Mouse (Mus musculus) midbrain, embryonic 10.5 days (tissue): ENCODE data around the gene Gpr65. TPM values are rescaled to one million over a fixed set of nuclear protein-coding genes. Genes with fewer than 3 reads are reported as not detected.
"Not testable (repeated sequence)": the region's sequence is repeated elsewhere in the genome, so short reads cannot be mapped to it uniquely, and the experiment has no call there.

Source experiments
- DNase-seq: peaks from one replicate; pipeline ENCODE4 v3.0.0-alpha.2; 2017; ENCODE audit warnings: low spot score
- H3K27ac ChIP-seq: fragments of 300-500 bp; sonication (generic); replicated peaks from 2 replicates; pipeline ENCODE4 v1.5.1; 2016; ENCODE audit warnings: mild to moderate bottlenecking
- H3K27me3 ChIP-seq: fragments of 300-500 bp; sonication (generic); 2 replicates; pipeline ENCODE4 v1.6.1; 2016; ENCODE audit warnings: low read depth, mild to moderate bottlenecking; ENCODE audit not compliant: poor library complexity, severe bottlenecking
- H3K36me3 ChIP-seq: fragments of 300-500 bp; sonication (generic); 2 replicates; pipeline ENCODE4 v1.6.1; 2016; ENCODE audit warnings: mild to moderate bottlenecking, moderate library complexity
- H3K4me1 ChIP-seq: fragments of 300-500 bp; sonication (generic); 2 replicates; pipeline ENCODE4 v1.6.1; 2016
- H3K4me3 ChIP-seq: fragments of 300-500 bp; sonication (generic); 2 replicates; pipeline ENCODE4 v1.5.1; 2016; ENCODE audit warnings: mild to moderate bottlenecking, moderate library complexity
- H3K9me3 ChIP-seq: fragments of 300-500 bp; sonication (generic); replicated peaks from 2 replicates; pipeline ENCODE4 v1.6.1; 2016; ENCODE audit warnings: mild to moderate bottlenecking
- WGBS: fragments of 180-500 bp; shearing (Covaris S2); methylation state at CpG from one replicate; pipeline ENCODE4 v1.1.7; 2016; 5-methylcytosine and 5-hydroxymethylcytosine counted together
- polyA plus RNA-seq: library from polyadenylated mRNA; unstranded; fragments of >200 nt; fragmentation: Nextera tagmentation; extraction: Ambion mirVana; gene quantifications from 2 replicates; pipeline ENCODE4 v1.2.1, GENCODE M21; 2016

Gene Gpr65
- 0.39 TPM in 2 replicates for polyA plus RNA-seq

DNA sequence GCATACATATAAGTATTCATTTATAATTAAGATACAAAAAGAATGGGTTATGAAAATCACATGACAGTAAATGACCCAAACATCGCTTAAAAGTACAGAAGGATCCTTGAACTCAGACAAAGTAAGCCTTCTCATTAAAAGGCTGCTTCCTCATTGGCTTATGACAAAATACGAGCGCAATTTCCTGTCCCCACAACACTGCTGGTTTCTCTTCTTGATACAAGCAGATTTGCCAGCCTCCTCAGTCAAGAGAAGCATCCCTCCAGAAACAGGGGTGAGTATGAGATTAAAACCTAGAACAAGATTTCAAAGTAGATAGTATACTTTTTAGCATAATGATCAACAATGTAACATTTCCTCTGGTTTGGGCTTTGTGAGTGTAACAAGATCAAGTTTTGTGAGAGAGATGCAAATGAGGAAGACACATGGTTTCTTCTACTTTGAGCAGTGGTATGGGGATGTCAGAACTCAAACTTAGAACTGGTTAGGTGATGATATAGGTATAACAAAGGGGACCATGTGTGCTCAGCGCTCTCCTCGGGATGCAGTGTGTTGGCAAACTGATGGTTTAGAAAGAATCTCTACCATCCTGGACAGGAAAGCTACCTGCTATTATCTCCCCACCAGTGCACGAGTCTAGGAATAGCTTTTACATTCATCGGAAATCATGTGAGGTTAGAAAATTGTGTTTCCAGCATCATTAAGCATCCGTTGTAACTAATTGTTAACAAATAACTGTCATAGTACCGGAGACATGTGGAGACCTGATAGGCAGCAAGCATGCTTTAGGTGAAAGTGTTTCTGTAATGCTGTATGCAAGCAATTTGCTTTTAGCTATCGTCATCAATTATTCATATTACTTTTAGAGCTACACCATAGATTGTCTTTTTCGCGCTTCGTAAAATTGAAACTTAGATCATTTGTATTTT lies at the start of gene Gpr65:
Gene Gpr65 (plus strand): TSS at position 195 of the 929 bp plus-strand sequence.
- H3K4me3 ChIP-seq, result no peak within 1 kb of the TSS
- H3K27ac ChIP-seq, result no peak within 1 kb of the TSS
- no peaks in the 10 kb centered on the region for H3K27me3 ChIP-seq
- no peaks in the 10 kb centered on the region for H3K36me3 ChIP-seq
- DNase-seq, result no peak
- 92% methylated on average over 13 of the region's 13 CpGs for WGBS
- H3K9me3 ChIP-seq, result no peaks in the 10 kb centered on the region
- H3K4me1 ChIP-seq, result peaks cover 7% of the 10 kb centered on the region

DNA sequence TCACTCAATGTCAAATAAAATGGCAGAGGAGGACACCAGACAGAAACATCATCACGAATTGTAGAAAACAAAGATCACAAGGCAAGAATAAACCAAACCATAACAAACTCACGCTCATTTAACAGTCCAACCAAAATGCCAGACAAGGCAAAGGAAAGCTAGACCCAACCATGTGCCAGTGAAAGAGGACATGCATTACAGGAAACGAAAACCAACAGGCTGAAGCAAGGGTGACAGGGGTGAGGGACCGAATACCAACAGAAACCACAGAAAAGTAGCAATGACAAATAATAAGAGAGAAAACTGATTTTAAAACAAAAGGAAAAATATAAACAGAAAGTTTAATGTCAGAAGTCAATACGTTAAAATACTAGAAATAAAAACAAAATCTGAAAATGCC lies 45.1 kb upstream of the Gpr65 start:
- no peaks in the 10 kb centered on the region for H3K27me3 ChIP-seq
- H3K27ac ChIP-seq, result no peak overlapping the region
- no peaks in the 10 kb centered on the region for H3K4me1 ChIP-seq
- peaks cover 22% of the 10 kb centered on the region for H3K36me3 ChIP-seq
- WGBS, result 90% methylated on average over 5 of the region's 5 CpGs
- no peaks in the 10 kb centered on the region for H3K9me3 ChIP-seq
- no peak for DNase-seq
- H3K4me3 ChIP-seq, result no peak overlapping the region

DNA sequence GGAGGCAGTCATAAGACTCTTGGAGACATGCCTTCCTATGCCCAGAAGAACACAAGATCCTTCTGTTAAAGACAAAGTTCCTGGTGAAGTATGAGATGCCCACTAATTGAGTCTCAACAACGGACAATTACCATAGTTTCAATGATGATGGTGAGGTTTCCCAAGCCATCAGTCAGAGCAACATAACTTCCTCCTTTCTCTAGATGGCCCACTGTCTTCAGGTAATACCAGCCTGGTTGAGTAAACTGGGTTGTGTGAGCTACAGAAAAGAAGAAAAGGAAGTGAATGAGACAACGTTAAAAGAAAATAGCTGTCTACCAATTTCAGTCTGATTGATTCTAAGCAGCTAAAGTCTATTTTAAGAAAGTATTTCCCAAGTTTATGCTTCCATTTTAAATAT lies 41.4 kb upstream of the Gpr65 start:
- Histone ChIP-seq H3K27ac (no peak overlapping the region), H3K4me1 (no peaks in the 10 kb centered on the region), H3K4me3 (no peak overlapping the region), H3K36me3 (peaks cover 39% of the 10 kb centered on the region), H3K27me3 (no peaks in the 10 kb centered on the region), H3K9me3 (no peaks in the 10 kb centered on the region)
- DNase-seq, result no peak
- WGBS, result 95% methylated on average over 2 of the region's 2 CpGs

DNA sequence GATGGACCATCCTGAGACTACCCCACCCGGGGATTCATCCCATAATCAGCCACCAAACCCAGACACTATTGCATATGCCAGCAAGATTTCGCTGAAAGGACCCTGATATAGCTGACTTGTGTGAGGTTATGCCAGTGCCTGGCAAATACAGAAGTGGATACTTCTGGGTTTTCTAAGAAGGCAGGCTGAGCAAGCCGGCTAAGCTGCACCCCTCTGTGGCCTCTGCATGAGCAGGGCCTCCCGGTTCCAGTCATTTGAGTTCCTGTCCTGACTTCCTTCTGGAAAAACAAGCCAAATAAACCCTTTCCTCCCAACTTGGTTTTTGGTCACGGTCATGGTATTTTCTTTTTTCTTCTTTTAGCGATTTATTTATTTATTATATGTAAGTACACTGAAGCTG lies 30.0 kb upstream of the Gpr65 start:
- H3K9me3 ChIP-seq, H3K36me3 ChIP-seq, H3K4me1 ChIP-seq, DNase-seq, H3K4me3 ChIP-seq, H3K27ac ChIP-seq, H3K27me3 ChIP-seq: not testable (repeated sequence)
- 90% methylated on average over 6 of the region's 6 CpGs for WGBS

DNA sequence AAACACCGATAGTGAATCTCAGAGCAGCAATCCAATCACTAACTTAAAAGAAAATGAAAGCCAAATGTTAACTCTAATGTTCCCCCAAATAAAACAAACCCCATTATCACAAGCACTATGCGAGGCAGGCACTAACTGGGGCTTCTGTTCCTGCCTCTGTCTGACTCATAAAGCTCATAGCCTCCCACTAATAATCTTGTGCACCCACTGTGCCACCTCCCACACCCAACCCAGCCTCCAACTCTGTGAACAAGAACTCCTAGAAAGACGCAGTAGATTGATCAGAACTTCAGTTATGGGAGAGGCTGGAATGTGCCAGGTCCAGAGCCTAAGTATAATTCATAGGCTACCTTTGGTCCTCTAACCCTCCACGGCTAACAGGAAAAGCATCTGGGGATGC lies 24.3 kb upstream of the Gpr65 start:
- Histone ChIP-seq H3K9me3 (no peaks in the 10 kb centered on the region), H3K27ac (no peak overlapping the region), H3K4me1 (no peaks in the 10 kb centered on the region), H3K36me3 (peaks cover 18% of the 10 kb centered on the region; the same call in 1 of the 2 replicates), H3K27me3 (no peaks in the 10 kb centered on the region), H3K4me3 (no peak overlapping the region)
- no peak for DNase-seq
- 94% methylated on average over 4 of the region's 4 CpGs for WGBS

DNA sequence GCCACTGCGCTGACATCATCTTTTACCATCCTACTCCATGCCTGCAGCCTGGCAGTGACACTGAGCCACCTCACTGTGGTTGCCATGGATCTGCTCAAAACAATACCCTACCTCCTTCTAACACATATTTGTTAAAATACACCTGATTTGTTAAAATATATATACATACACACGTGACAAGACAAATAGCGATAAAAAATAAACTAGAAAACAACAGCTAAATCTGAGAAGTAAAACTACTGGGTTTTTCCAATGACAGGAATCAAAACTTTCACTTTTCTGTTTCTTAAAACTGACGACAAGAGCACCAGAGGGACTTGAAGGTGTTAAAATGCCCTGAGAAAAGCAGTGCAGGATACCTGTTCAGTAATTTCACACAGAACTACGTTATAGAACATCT lies 23.6 kb upstream of the Gpr65 start:
- Histone ChIP-seq H3K4me1 (no peaks in the 10 kb centered on the region), H3K27ac (no peak overlapping the region), H3K27me3 (no peaks in the 10 kb centered on the region), H3K9me3 (no peaks in the 10 kb centered on the region), H3K36me3 (peaks cover 18% of the 10 kb centered on the region; the same call in 1 of the 2 replicates), H3K4me3 (no peak overlapping the region)
- DNase-seq, result no peak
- 96% methylated on average over 5 of the region's 5 CpGs for WGBS

DNA sequence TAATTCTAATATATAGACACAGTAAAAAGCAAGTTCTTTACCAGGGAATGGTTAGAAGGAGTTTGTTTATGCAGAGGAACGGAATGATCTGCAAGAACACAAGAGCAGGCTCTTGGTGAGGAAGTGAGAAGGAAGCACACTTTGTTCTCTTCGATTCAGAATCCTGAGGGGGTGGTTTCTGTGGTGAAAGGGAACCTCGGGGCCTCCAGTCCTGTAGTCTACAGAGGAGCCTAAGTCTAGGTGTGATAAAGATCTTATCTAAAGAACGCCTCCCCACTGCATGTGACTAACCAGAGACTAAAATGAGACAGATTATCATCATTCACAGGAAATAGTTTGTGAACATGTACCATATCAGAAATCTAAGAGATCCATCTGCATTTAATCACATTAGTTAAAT lies 21.6 kb upstream of the Gpr65 start:
- H3K4me1 ChIP-seq, result no peaks in the 10 kb centered on the region
- H3K27ac ChIP-seq, result no peak overlapping the region
- no peaks in the 10 kb centered on the region for H3K9me3 ChIP-seq
- 89% methylated on average over 4 of the region's 4 CpGs for WGBS
- H3K4me3 ChIP-seq, result no peak overlapping the region
- no peaks in the 10 kb centered on the region for H3K27me3 ChIP-seq
- H3K36me3 ChIP-seq, result peaks cover 28% of the 10 kb centered on the region
- no peak for DNase-seq

DNA sequence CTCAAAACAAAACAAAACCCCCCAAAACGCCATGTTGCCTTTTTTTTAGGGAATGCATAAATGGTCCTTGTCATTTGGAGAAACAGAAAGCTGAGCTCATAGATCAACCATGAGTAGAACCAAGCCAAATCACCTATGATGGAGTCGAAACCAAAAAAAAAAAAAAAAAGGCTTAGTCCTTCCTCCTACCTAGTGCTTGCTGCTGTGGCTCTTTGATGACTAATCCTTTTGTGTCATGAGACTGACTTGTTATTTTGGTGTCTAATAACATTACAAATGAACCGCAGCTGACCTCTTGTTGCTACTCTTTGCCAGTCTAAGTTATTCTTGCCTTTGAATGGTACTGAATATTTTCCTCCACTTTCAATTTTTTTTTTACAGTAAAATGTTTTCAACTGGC lies 18.8 kb upstream of the Gpr65 start:
- H3K36me3 ChIP-seq, result peaks cover 26% of the 10 kb centered on the region
- H3K27ac ChIP-seq, result no peak overlapping the region
- no peak for DNase-seq
- WGBS, result 75% methylated on average over 3 of the region's 3 CpGs
- H3K27me3 ChIP-seq, result no peaks in the 10 kb centered on the region
- no peaks in the 10 kb centered on the region for H3K9me3 ChIP-seq
- H3K4me3 ChIP-seq, result no peak overlapping the region
- H3K4me1 ChIP-seq, result no peaks in the 10 kb centered on the region

DNA sequence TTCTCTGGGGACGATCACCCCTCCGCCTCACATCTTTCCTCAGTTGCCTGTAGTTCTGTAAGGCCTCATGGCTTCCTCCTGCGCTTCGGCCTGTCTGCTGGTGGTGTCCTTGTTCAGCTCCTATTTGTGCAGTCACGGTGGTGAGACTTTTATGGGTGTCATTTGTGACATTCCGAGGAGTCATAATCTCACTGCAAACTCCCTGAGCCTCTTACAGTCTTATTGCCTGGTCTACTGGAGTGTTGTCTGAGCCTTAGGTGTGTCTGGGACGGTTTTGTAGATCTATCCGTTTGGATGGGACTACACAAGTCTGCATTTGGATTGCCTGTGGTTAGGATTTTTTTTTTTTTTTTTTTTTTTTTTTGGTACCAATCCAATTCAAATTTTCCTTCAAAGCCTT lies 18.1 kb upstream of the Gpr65 start:
- 89% methylated on average over 8 of the region's 8 CpGs for WGBS
- DNase-seq, result no peak
- Histone ChIP-seq H3K27ac (no peak overlapping the region), H3K27me3 (no peaks in the 10 kb centered on the region), H3K9me3 (no peaks in the 10 kb centered on the region), H3K36me3 (peaks cover 20% of the 10 kb centered on the region), H3K4me1 (no peaks in the 10 kb centered on the region), H3K4me3 (no peak overlapping the region)

DNA sequence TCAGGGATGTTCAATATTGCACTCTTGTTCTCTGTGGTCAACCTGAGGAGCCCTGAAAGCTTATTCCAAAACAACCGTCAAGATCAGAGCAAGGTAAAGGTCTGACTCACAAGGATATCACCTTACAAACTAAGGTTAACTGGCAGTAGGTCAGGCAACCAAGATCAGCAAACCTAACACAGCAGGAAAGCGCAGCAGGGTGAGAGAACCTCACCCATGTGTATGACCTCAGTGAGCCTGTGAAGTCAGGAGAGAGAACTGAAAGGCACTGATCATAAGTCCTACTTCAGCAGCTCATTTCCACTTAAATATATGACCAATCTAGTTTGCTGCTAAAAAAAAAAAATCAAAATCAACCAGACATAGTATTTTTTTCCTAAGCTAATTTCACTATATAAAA lies 16.0 kb upstream of the Gpr65 start:
- no peaks in the 10 kb centered on the region for H3K27me3 ChIP-seq
- H3K9me3 ChIP-seq, result no peaks in the 10 kb centered on the region
- H3K36me3 ChIP-seq, result peaks cover 16% of the 10 kb centered on the region
- no peak for DNase-seq
- H3K4me1 ChIP-seq, result peaks cover 3% of the 10 kb centered on the region
- H3K27ac ChIP-seq, result no peak overlapping the region
- WGBS, result 80% methylated on average over 2 of the region's 2 CpGs
- H3K4me3 ChIP-seq, result no peak overlapping the region

DNA sequence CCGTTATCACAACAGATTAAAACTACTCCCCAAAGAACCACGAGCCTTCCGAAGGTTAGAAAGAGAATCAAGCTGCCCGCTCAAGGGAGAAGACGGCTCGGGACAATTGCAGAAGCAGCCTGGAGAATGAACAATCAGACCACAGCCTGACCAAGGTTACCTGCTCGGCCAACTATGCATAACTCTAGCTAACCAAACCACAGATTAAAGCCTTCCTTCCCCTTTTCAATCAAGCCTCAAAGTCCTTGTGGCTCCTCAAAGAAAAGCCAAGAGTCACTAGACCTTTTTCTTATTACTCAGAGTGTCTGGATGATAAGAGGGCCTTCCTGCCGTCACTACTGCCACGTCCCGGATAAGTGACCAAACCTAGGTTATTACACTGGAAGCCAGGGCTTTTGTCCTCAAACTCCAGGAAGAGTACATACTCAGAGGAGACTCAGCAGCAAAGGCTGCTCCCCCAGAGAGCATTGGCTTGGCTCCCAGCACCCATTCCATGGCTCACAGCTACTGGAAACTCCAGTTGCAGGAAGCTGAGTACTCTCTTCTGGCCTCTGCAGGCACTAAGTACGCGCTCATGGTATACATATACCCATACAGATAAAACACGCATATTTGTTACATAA lies 13.0 kb upstream of the Gpr65 start:
- WGBS, result 87% methylated on average over 13 of the region's 13 CpGs
- Histone ChIP-seq H3K27ac (no peak overlapping the region), H3K36me3 (peaks cover 11% of the 10 kb centered on the region; the same call in 1 of the 2 replicates), H3K27me3 (no peaks in the 10 kb centered on the region), H3K9me3 (no peaks in the 10 kb centered on the region), H3K4me1 (peaks cover 22% of the 10 kb centered on the region), H3K4me3 (no peak overlapping the region)
- no peak for DNase-seq

DNA sequence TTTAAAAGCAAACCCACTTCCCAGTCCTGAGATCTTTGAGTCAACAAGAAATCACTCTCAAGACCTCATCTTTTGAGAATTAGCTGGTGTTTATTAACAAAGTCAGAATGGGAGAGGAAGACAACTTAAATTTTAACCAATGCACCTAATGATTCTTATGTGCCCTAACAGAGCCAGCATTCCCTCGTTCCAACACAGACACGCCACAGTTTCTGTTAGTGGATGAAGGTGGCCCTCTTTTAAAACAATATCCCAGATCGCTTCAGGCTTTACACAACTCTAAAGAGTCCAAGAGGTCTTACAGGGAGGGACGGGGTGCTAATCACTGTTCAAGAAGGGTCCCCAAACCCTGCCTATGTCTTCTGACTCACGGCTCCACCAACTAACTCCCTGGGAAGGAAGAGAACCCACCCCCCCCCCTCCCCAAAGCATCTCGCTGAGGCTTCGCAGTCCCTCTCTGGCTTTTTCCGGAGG lies 10.0 kb upstream of the Gpr65 start:
- peaks cover 3% of the 10 kb centered on the region; the same call in 1 of the 2 replicates for H3K36me3 ChIP-seq
- no peak for DNase-seq
- no peaks in the 10 kb centered on the region for H3K9me3 ChIP-seq
- H3K27ac ChIP-seq, result peak overlapping the region; percentile 99
- peak overlapping the region; percentile 81 for H3K4me3 ChIP-seq
- no peaks in the 10 kb centered on the region for H3K27me3 ChIP-seq
- WGBS, result under 1% methylated on average over 8 of the region's 8 CpGs
- H3K4me1 ChIP-seq, result peaks cover 22% of the 10 kb centered on the region
